Mouse (Mus musculus): ENCODE measurements around the gene Uqcrq. TPM values are rescaled to one million over a fixed set of nuclear protein-coding genes. Genes with fewer than 3 reads are reported as not detected.

Gene Uqcrq
- polyA plus RNA-seq, 1 experiment, result 664 TPM

- TF ChIP-seq CTCF (IDR thresholded peaks at IDR 0.05; ENCODE audit: control insufficient read depth, insufficient read depth, insufficient read length), result no peak
- TF ChIP-seq MYOG (IDR thresholded peaks at IDR 0.05; ENCODE audit: control insufficient read depth, extremely low read depth, insufficient read length), result no peak
- TF ChIP-seq MAX (IDR thresholded peaks at IDR 0.05), result no peak
- H3K36me3 ChIP-seq (ENCODE audit: control insufficient read depth, insufficient read depth), result no peaks in the 10 kb centered on the region
- peaks cover under 1% of the 10 kb centered on the region for H3K79me2 ChIP-seq (ENCODE audit: control insufficient read depth, insufficient read depth)
- H3ac ChIP-seq (ENCODE audit: control insufficient read depth, insufficient read length, low read depth), result no peak overlapping the region
- H3K4me3 ChIP-seq (ENCODE audit: insufficient read depth, poor library complexity, severe bottlenecking), result no peak overlapping the region
- H3K79me3 ChIP-seq (ENCODE audit: low read depth), result no peaks in the 10 kb centered on the region
- peaks cover 16% of the 10 kb centered on the region for H3K27me3 ChIP-seq (ENCODE audit: control insufficient read depth, insufficient read depth, insufficient read length)
Observed at GRCm38 (mm10) chr11:53435504-53435903, 4.9 kb upstream of the Uqcrq start.

- H3K36me3 ChIP-seq (ENCODE audit: control insufficient read depth, insufficient read depth), result peaks cover 11% of the 10 kb centered on the region
- H3ac ChIP-seq (ENCODE audit: control insufficient read depth, insufficient read length, low read depth), result no peak overlapping the region
- no peak overlapping the region for H3K4me3 ChIP-seq (ENCODE audit: insufficient read depth, poor library complexity, severe bottlenecking)
- H3K79me2 ChIP-seq (ENCODE audit: control insufficient read depth, insufficient read depth), result peaks cover 25% of the 10 kb centered on the region
- H3K79me3 ChIP-seq (ENCODE audit: low read depth), result peaks cover 15% of the 10 kb centered on the region
- TF ChIP-seq CTCF (IDR thresholded peaks at IDR 0.05; ENCODE audit: control insufficient read depth, insufficient read depth, insufficient read length) (no peak), MAX (IDR thresholded peaks at IDR 0.05) (no peak), MYOG (IDR thresholded peaks at IDR 0.05; ENCODE audit: control insufficient read depth, extremely low read depth, insufficient read length) (no peak), FOSL1 (IDR thresholded peaks at IDR 0.05; ENCODE audit: insufficient read depth, low read length, poor library complexity, severe bottlenecking) (no peak), CEBPB (IDR thresholded peaks at IDR 0.05; ENCODE audit: low read depth) (no peak), MYOD1 (IDR thresholded peaks at IDR 0.05; ENCODE audit: control insufficient read depth, insufficient read length, low read depth) (no peak), USF1 (IDR thresholded peaks at IDR 0.05; ENCODE audit: low read depth) (no peak)
- H3K27me3 ChIP-seq (ENCODE audit: control insufficient read depth, insufficient read depth, insufficient read length), result peaks cover 16% of the 10 kb centered on the region
Observed at GRCm38 (mm10) chr11:53433057-53433456, 2.4 kb upstream of the Uqcrq start.

DNA sequence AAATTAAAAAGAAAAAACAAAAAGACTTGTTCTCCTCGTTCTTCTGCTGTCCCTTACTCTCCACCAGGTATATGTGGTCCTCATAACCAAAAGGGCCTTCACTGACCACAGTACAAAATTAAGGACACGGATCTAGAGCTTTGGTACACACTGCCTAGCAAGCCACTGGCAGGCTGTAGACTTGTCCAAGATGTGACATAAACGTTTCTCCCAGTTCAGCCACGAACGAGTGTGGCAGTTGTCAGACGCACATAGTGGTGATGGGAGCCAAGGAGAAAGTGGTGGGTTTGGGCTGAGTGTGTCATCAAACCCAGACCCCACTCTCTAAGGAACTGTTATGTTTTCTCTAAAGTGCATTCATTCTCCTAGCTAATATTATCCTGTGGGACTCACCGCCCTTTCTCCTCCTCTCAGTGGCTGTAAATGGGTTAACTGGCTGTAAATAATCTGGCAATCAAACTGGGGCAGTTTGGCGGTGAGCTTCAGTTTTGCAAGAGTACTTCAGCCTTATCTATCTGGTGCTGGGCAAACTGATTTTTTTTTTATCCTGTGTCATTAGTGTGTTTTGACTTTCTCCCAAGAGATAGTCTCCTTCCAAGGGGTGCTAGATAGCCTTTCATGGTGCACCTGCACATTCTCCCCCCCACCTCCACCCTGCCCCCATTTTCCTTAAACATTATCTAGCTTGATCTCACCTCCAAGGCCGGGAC, 871 bp upstream of the Uqcrq start:
- no peak overlapping the region for H3ac ChIP-seq (ENCODE audit: control insufficient read depth, insufficient read length, low read depth)
- H3K79me3 ChIP-seq (ENCODE audit: low read depth), result peaks cover 15% of the 10 kb centered on the region
- H3K27me3 ChIP-seq (ENCODE audit: control insufficient read depth, insufficient read depth, insufficient read length), result peaks cover 5% of the 10 kb centered on the region
- H3K36me3 ChIP-seq (ENCODE audit: control insufficient read depth, insufficient read depth), result peaks cover 24% of the 10 kb centered on the region
- peaks cover 26% of the 10 kb centered on the region for H3K79me2 ChIP-seq (ENCODE audit: control insufficient read depth, insufficient read depth)
- peak overlapping the region; percentile 92 for H3K4me3 ChIP-seq (ENCODE audit: insufficient read depth, poor library complexity, severe bottlenecking)
- TF ChIP-seq MAX (IDR thresholded peaks at IDR 0.05) (no peak), MYOG (IDR thresholded peaks at IDR 0.05; ENCODE audit: control insufficient read depth, extremely low read depth, insufficient read length) (no peak), MYOD1 (IDR thresholded peaks at IDR 0.05; ENCODE audit: control insufficient read depth, insufficient read length, low read depth) (no peak), FOSL1 (IDR thresholded peaks at IDR 0.05; ENCODE audit: insufficient read depth, low read length, poor library complexity, severe bottlenecking) (no peak), CEBPB (IDR thresholded peaks at IDR 0.05; ENCODE audit: low read depth) (no peak), CTCF (IDR thresholded peaks at IDR 0.05; ENCODE audit: control insufficient read depth, insufficient read depth, insufficient read length) (no peak), USF1 (IDR thresholded peaks at IDR 0.05; ENCODE audit: low read depth) (no peak)

DNA sequence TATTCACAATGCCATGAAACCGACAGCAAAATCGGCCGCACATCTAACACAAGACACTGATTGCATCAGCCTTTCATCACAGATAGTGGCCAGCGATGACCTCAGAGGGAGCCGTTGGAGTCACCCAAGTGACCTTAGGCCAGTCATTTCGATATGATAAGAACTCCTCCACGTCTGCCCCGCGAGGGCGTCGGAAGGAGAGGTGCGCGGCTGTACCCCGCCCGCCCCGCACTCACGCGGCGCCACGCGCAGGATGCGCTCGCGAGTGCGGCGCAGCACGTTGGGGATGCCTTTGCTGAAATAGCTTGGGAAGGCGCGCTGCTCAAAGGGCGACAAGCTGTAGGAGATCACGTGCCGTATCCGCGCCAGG, 346 bp downstream of the Uqcrq start:
- peak overlapping the region; percentile 99 for H3ac ChIP-seq (ENCODE audit: control insufficient read depth, insufficient read length, low read depth)
- peaks cover 15% of the 10 kb centered on the region for H3K79me3 ChIP-seq (ENCODE audit: low read depth)
- H3K79me2 ChIP-seq (ENCODE audit: control insufficient read depth, insufficient read depth), result peaks cover 26% of the 10 kb centered on the region
- peak overlapping the region; percentile 92 for H3K4me3 ChIP-seq (ENCODE audit: insufficient read depth, poor library complexity, severe bottlenecking)
- peaks cover 4% of the 10 kb centered on the region for H3K27me3 ChIP-seq (ENCODE audit: control insufficient read depth, insufficient read depth, insufficient read length)
- peaks cover 24% of the 10 kb centered on the region for H3K36me3 ChIP-seq (ENCODE audit: control insufficient read depth, insufficient read depth)
- TF ChIP-seq CTCF (IDR thresholded peaks at IDR 0.05; ENCODE audit: control insufficient read depth, insufficient read depth, insufficient read length) (no peak), MYOG (IDR thresholded peaks at IDR 0.05; ENCODE audit: control insufficient read depth, extremely low read depth, insufficient read length) (no peak), USF1 (IDR thresholded peaks at IDR 0.05; ENCODE audit: low read depth) (no peak), FOSL1 (IDR thresholded peaks at IDR 0.05; ENCODE audit: insufficient read depth, low read length, poor library complexity, severe bottlenecking) (no peak), MYOD1 (IDR thresholded peaks at IDR 0.05; ENCODE audit: control insufficient read depth, insufficient read length, low read depth) (no peak), MAX (IDR thresholded peaks at IDR 0.05) (peak; percentile 37), CEBPB (IDR thresholded peaks at IDR 0.05; ENCODE audit: low read depth) (peak; percentile 62)

DNA sequence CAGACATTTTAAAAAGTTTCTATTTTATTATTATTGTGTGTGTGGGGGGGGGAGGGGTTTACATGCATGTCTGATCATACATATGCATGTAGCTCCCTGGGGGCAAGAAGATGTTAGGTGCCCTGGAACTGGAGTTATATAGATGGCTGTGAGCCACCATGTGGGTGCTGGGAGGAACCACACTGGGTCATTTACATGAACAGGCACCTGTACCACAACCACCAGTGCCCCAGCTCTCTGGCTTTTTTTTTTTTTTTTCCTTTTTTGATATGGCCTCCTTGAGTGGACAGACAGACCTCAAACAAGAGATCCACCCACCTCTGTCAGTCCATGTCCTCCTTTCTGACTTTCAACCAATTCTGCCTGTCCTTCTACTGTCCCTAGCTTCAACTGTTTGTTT, 1.4 kb downstream of the Uqcrq start:
- Histone ChIP-seq H3K79me2 (ENCODE audit: control insufficient read depth, insufficient read depth) (peaks cover 26% of the 10 kb centered on the region), H3ac (ENCODE audit: control insufficient read depth, insufficient read length, low read depth) (no peak overlapping the region), H3K36me3 (ENCODE audit: control insufficient read depth, insufficient read depth) (peaks cover 24% of the 10 kb centered on the region), H3K79me3 (ENCODE audit: low read depth) (peaks cover 15% of the 10 kb centered on the region), H3K27me3 (ENCODE audit: control insufficient read depth, insufficient read depth, insufficient read length) (no peaks in the 10 kb centered on the region), H3K4me3 (ENCODE audit: insufficient read depth, poor library complexity, severe bottlenecking) (peak overlapping the region; percentile 92)
- TF ChIP-seq FOSL1 (IDR thresholded peaks at IDR 0.05; ENCODE audit: insufficient read depth, low read length, poor library complexity, severe bottlenecking), result no peak
- TF ChIP-seq CTCF (IDR thresholded peaks at IDR 0.05; ENCODE audit: control insufficient read depth, insufficient read depth, insufficient read length), result no peak
- no peak for TF ChIP-seq MAX (IDR thresholded peaks at IDR 0.05)
- no peak for TF ChIP-seq MYOD1 (IDR thresholded peaks at IDR 0.05; ENCODE audit: control insufficient read depth, insufficient read length, low read depth)
- no peak for TF ChIP-seq CEBPB (IDR thresholded peaks at IDR 0.05; ENCODE audit: low read depth)
- TF ChIP-seq USF1 (IDR thresholded peaks at IDR 0.05; ENCODE audit: low read depth), result no peak
- TF ChIP-seq MYOG (IDR thresholded peaks at IDR 0.05; ENCODE audit: control insufficient read depth, extremely low read depth, insufficient read length), result no peak

DNA sequence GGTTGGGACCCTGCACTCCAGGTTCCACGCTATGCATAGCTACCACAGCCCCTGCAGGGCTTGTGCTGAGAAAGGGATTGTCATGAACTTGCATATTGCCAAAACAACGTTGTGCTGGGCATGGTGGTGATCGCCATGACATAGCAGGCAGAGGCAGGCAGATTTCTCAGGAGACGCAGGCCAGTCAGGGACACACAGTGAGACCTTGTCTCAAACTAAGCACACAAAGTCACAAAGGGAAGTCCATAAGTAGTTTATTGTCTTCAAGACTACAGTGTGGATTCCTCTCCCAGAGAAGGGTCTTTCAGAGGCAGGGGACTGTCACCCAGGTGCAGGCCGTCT, 1.9 kb downstream of the Uqcrq start:
- H3K4me3 ChIP-seq (ENCODE audit: insufficient read depth, poor library complexity, severe bottlenecking), result no peak overlapping the region

More for the DNA sequence above, 1.9 kb downstream of the Uqcrq start:
- H3K79me2 ChIP-seq (ENCODE audit: control insufficient read depth, insufficient read depth), result peaks cover 26% of the 10 kb centered on the region
- H3K36me3 ChIP-seq (ENCODE audit: control insufficient read depth, insufficient read depth), result peaks cover 24% of the 10 kb centered on the region
- TF ChIP-seq MYOG (IDR thresholded peaks at IDR 0.05; ENCODE audit: control insufficient read depth, extremely low read depth, insufficient read length) (no peak), MYOD1 (IDR thresholded peaks at IDR 0.05; ENCODE audit: control insufficient read depth, insufficient read length, low read depth) (no peak), CEBPB (IDR thresholded peaks at IDR 0.05; ENCODE audit: low read depth) (no peak), MAX (IDR thresholded peaks at IDR 0.05) (no peak), FOSL1 (IDR thresholded peaks at IDR 0.05; ENCODE audit: insufficient read depth, low read length, poor library complexity, severe bottlenecking) (no peak)
- H3K79me3 ChIP-seq (ENCODE audit: low read depth), result peaks cover 15% of the 10 kb centered on the region
- no peak overlapping the region for H3ac ChIP-seq (ENCODE audit: control insufficient read depth, insufficient read length, low read depth)
- no peaks in the 10 kb centered on the region for H3K27me3 ChIP-seq (ENCODE audit: control insufficient read depth, insufficient read depth, insufficient read length)

Measured in C2C12 (cell line).